Mouse (Mus musculus): ENCODE results near the gene Incenp.

DNA sequence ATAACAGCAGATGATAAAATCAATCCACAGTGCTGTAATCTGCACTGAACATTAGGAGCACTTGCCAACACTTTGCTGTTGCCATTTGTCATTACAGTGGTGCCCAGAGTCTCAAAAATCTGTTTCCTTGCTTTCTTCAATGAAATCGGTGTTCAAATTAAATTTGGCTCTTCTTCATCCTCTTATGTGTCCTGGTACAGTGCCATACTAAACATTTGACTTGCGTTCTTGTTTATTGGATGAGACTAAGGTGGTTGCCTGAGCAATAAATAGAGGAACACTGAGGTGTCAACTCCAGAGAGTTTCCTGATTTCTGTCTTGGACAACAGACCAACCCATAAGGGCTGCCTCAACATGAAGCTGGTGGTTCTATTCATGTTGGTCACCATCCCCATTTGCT, 52.1 kb downstream of the Incenp start, which contains the start of gene Scgb2a2:
- TF ChIP-seq MYOG (IDR thresholded peaks at IDR 0.05; ENCODE audit: control insufficient read depth in 1 of 3, insufficient read depth in 1 of 3, insufficient read length in 2 of 3, low read depth in 2 of 3) (no peak), MAX (IDR thresholded peaks at IDR 0.05; ENCODE audit: low read depth) (no peak), POLR2A (IDR thresholded peaks at IDR 0.05; ENCODE audit: insufficient read length, low read depth) (no peak), REST (IDR thresholded peaks at IDR 0.05; ENCODE audit: insufficient read depth, insufficient read length) (no peak), TCF12 (IDR thresholded peaks at IDR 0.05; ENCODE audit: insufficient read depth, poor library complexity, severe bottlenecking) (no peak), SRF (IDR thresholded peaks at IDR 0.05; ENCODE audit: control insufficient read depth, insufficient read length, low read depth) (no peak), MYOD1 (IDR thresholded peaks at IDR 0.05; ENCODE audit: control insufficient read depth in 1 of 3, insufficient read length in 2 of 3, low read depth in 2 of 3) (no peak)
